Mouse (Mus musculus) granulocyte monocyte progenitor cell, adult 5-6 weeks (primary cell): ENCODE measurements at regions not wholly inside any gene's neighbourhood (a gene's known extent, or its start where the extent isn't known, plus 50 kb on each side); places are given as distances from the start of the nearest gene placed in this dataset.

ENCODE experiments used
- ATAC-seq: replicated peaks from 2 replicates; pipeline ENCODE4 v1.8.0; 2016; ENCODE audit warnings: mild to moderate bottlenecking, moderate TSS enrichment, inconsistent platforms; ENCODE audit not compliant: poor library complexity, severe bottlenecking

- no peak for ATAC-seq
These were observed 133.7 kb upstream of the Zfp462 start for GRCm38 (mm10) chr4:54811163-54811562.

- no peak for ATAC-seq
These were observed 131.9 kb upstream of the Zfp462 start for GRCm38 (mm10) chr4:54812740-54813634.

- no peak for ATAC-seq
These were observed 107.5 kb upstream of the Zfp462 start for GRCm38 (mm10) chr4:54837326-54837725.

GRCm38 (mm10) chr4:54838111-54838510, 106.7 kb upstream of the Zfp462 start:
- no peak for ATAC-seq

GRCm38 (mm10) chr4:54838794-54839193, 106.1 kb upstream of the Zfp462 start:
- ATAC-seq: no peak

- ATAC-seq: no peak
These were observed 91.6 kb upstream of the Zfp462 start for GRCm38 (mm10) chr4:54852991-54853925.

- no peak for ATAC-seq
These were observed 86.2 kb upstream of the Zfp462 start for GRCm38 (mm10) chr4:54858604-54859003.

GRCm38 (mm10) chr4:54866062-54866461, 78.8 kb upstream of the Zfp462 start:
- ATAC-seq: no peak

- no peak for ATAC-seq
These were observed 70.6 kb upstream of the Zfp462 start for GRCm38 (mm10) chr4:54874136-54874827.

- ATAC-seq: no peak
These were observed 69.3 kb upstream of the Zfp462 start for GRCm38 (mm10) chr4:54875506-54875905.

- no peak for ATAC-seq
These were observed 67.5 kb upstream of the Zfp462 start for GRCm38 (mm10) chr4:54877361-54877760.

GRCm38 (mm10) chr4:54878531-54878930, 66.3 kb upstream of the Zfp462 start:
- ATAC-seq: no peak

- no peak for ATAC-seq
These were observed 51.6 kb upstream of the Zfp462 start for GRCm38 (mm10) chr4:54893288-54893687.
